Mouse (Mus musculus) lung, embryonic 16.5 days (tissue): ENCODE results near the gene Nav2. TPM values are rescaled to one million over a fixed set of nuclear protein-coding genes. Genes with fewer than 3 reads are reported as not detected.

Experiments used
- ATAC-seq: fragments of 200-750 bp; cut with Nextera tagmentation; 2 replicates; pipeline ENCODE4 v1.8.0; 2017; ENCODE audit warnings: low read depth, mild to moderate bottlenecking, moderate library complexity
- H3K27ac ChIP-seq: fragments of 300-500 bp; sonication (generic); 2 replicates; pipeline ENCODE4 v1.5.1; 2014; ENCODE audit warnings: mild to moderate bottlenecking, control low read depth, low read length
- H3K27me3 ChIP-seq: fragments of 300-500 bp; sonication (generic); 2 replicates; pipeline ENCODE4 v1.6.1; 2014; ENCODE audit warnings: low read depth, low read length, mixed read lengths; ENCODE audit not compliant: control insufficient read depth, insufficient read depth
- H3K36me3 ChIP-seq: fragments of 300-500 bp; sonication (generic); 2 replicates; pipeline ENCODE4 v1.6.1; 2014; ENCODE audit warnings: low read length; ENCODE audit not compliant: control insufficient read depth, insufficient read depth
- H3K4me1 ChIP-seq: fragments of 300-500 bp; sonication (generic); replicated peaks from 2 replicates; pipeline ENCODE4 v1.6.1; 2014; ENCODE audit warnings: low read length, mixed read lengths; ENCODE audit not compliant: control insufficient read depth, insufficient read depth
- H3K4me2 ChIP-seq: fragments of 300-500 bp; sonication (generic); 2 replicates; pipeline ENCODE4 v1.6.1; 2014; ENCODE audit warnings: low read depth, low read length, control low read depth
- H3K4me3 ChIP-seq: fragments of 300-500 bp; sonication (generic); 2 replicates; pipeline ENCODE4 v1.5.1; 2014; ENCODE audit warnings: mild to moderate bottlenecking, low read length, control low read depth
- H3K9ac ChIP-seq: fragments of 300-500 bp; sonication (generic); 2 replicates; pipeline ENCODE4 v1.6.1; 2014; ENCODE audit warnings: low read length, control low read depth
- H3K9me3 ChIP-seq: fragments of 300-500 bp; sonication (generic); 2 replicates; pipeline ENCODE4 v1.6.1; 2016; ENCODE audit warnings: low read length; ENCODE audit not compliant: control insufficient read depth
- WGBS: fragments of 180-500 bp; shearing (Covaris S2); extraction: QIAGEN DNeasy Blood & Tissue Kit; methylation state at CpG from one replicate; pipeline ENCODE4 v1.1.7; 2014; 5-methylcytosine and 5-hydroxymethylcytosine counted together
- polyA plus RNA-seq: library from polyadenylated mRNA; unstranded; fragments of >200 nt; fragmentation: Nextera tagmentation; extraction: Ambion mirVana; gene quantifications from 2 replicates; pipeline ENCODE4 v1.2.1, GENCODE M21; 2015

Nav2 gene
- polyA plus RNA-seq, 1 experiment from 2014 or later = 27.3 TPM

GRCm38 (mm10) chr7:49522411-49523114, 614.0 kb downstream of the Nav2 start:
- no peaks in the 10 kb centered on the region for H3K27me3 ChIP-seq
- H3K4me3 ChIP-seq = peak overlapping the region; percentile 50
- peak; percentile 83 for ATAC-seq
- 1% methylated on average over 24 of the region's 24 CpGs for WGBS
- H3K36me3 ChIP-seq = no peaks in the 10 kb centered on the region
- H3K9me3 ChIP-seq = no peaks in the 10 kb centered on the region
- H3K4me2 ChIP-seq = peak overlapping the region; percentile 62
- H3K27ac ChIP-seq = peak overlapping the region; percentile 80
- peak overlapping the region; percentile 60 for H3K9ac ChIP-seq
- peaks cover 45% of the 10 kb centered on the region for H3K4me1 ChIP-seq

GRCm38 (mm10) chr7:49523115-49523445, 614.6 kb downstream of the Nav2 start:
- peak overlapping the region; percentile 62 for H3K4me2 ChIP-seq
- peak; percentile 37 for ATAC-seq
- H3K27ac ChIP-seq = peak overlapping the region; percentile 80
- 4% methylated on average over 4 of the region's 4 CpGs for WGBS
- H3K4me1 ChIP-seq = peaks cover 49% of the 10 kb centered on the region
- H3K9ac ChIP-seq = peak overlapping the region; percentile 60
- no peaks in the 10 kb centered on the region for H3K9me3 ChIP-seq
- H3K27me3 ChIP-seq = no peaks in the 10 kb centered on the region
- H3K36me3 ChIP-seq = no peaks in the 10 kb centered on the region
- peak overlapping the region; percentile 50 for H3K4me3 ChIP-seq

GRCm38 (mm10) chr7:49523729-49524128, 615.2 kb downstream of the Nav2 start:
- Histone ChIP-seq H3K9me3 (no peaks in the 10 kb centered on the region), H3K4me1 (peaks cover 52% of the 10 kb centered on the region), H3K27ac (no peak overlapping the region), H3K36me3 (no peaks in the 10 kb centered on the region), H3K4me3 (peak overlapping the region; percentile 50), H3K4me2 (peak overlapping the region; percentile 62), H3K27me3 (no peaks in the 10 kb centered on the region), H3K9ac (peak overlapping the region; percentile 60)
- ATAC-seq = no peak
- 27% methylated on average over 5 of the region's 5 CpGs for WGBS

GRCm38 (mm10) chr7:49525348-49526100, 617.0 kb downstream of the Nav2 start:
- no peaks in the 10 kb centered on the region for H3K27me3 ChIP-seq
- WGBS = 63% methylated on average over 11 of the region's 11 CpGs
- peaks cover 49% of the 10 kb centered on the region for H3K4me1 ChIP-seq
- H3K4me2 ChIP-seq = peak overlapping the region; percentile 19; the same call in 1 of the 2 replicates
- no peak overlapping the region for H3K27ac ChIP-seq
- no peak for ATAC-seq
- H3K36me3 ChIP-seq = no peaks in the 10 kb centered on the region
- no peaks in the 10 kb centered on the region for H3K9me3 ChIP-seq
- H3K9ac ChIP-seq = no peak overlapping the region; the same call in 1 of the 2 replicates
- H3K4me3 ChIP-seq = no peak overlapping the region

GRCm38 (mm10) chr7:49526101-49526499, 617.6 kb downstream of the Nav2 start:
- Histone ChIP-seq H3K4me3 (no peak overlapping the region), H3K9ac (no peak overlapping the region), H3K9me3 (no peaks in the 10 kb centered on the region), H3K36me3 (no peaks in the 10 kb centered on the region), H3K27me3 (no peaks in the 10 kb centered on the region), H3K27ac (no peak overlapping the region), H3K4me1 (peaks cover 43% of the 10 kb centered on the region), H3K4me2 (no peak overlapping the region)
- WGBS = 74% methylated on average over 4 of the region's 4 CpGs
- ATAC-seq = no peak

- Histone ChIP-seq H3K9ac (no peak overlapping the region), H3K27ac (peak overlapping the region; percentile 63), H3K36me3 (no peaks in the 10 kb centered on the region), H3K4me2 (no peak overlapping the region), H3K27me3 (no peaks in the 10 kb centered on the region), H3K4me1 (peaks cover 33% of the 10 kb centered on the region), H3K9me3 (no peaks in the 10 kb centered on the region), H3K4me3 (no peak overlapping the region)
- WGBS = 25% methylated on average over 4 of the region's 4 CpGs
- peak; percentile 24; the same call in 1 of the 2 replicates for ATAC-seq
These were observed 619.0 kb downstream of the Nav2 start for GRCm38 (mm10) chr7:49527495-49527894.

GRCm38 (mm10) chr7:49527925-49528324, 619.4 kb downstream of the Nav2 start:
- H3K4me2 ChIP-seq = no peak overlapping the region
- H3K4me1 ChIP-seq = peaks cover 30% of the 10 kb centered on the region
- H3K27ac ChIP-seq = peak overlapping the region; percentile 63
- no peak for ATAC-seq
- WGBS = 11% methylated on average over 4 of the region's 4 CpGs
- no peak overlapping the region for H3K9ac ChIP-seq
- no peaks in the 10 kb centered on the region for H3K27me3 ChIP-seq
- no peak overlapping the region for H3K4me3 ChIP-seq
- H3K9me3 ChIP-seq = no peaks in the 10 kb centered on the region
- no peaks in the 10 kb centered on the region for H3K36me3 ChIP-seq

GRCm38 (mm10) chr7:49529498-49529897, 621.0 kb downstream of the Nav2 start:
- peak; percentile 52; the same call in 1 of the 2 replicates for ATAC-seq
- 49% methylated on average over 2 of the region's 2 CpGs for WGBS
- Histone ChIP-seq H3K4me1 (peaks cover 21% of the 10 kb centered on the region), H3K27me3 (no peaks in the 10 kb centered on the region), H3K36me3 (no peaks in the 10 kb centered on the region), H3K27ac (no peak overlapping the region; the same call in 1 of the 2 replicates), H3K4me2 (no peak overlapping the region), H3K9me3 (no peaks in the 10 kb centered on the region), H3K9ac (no peak overlapping the region), H3K4me3 (no peak overlapping the region)

GRCm38 (mm10) chr7:49533571-49533970, 625.1 kb downstream of the Nav2 start:
- Histone ChIP-seq H3K4me3 (no peak overlapping the region), H3K9me3 (no peaks in the 10 kb centered on the region), H3K4me2 (no peak overlapping the region), H3K27me3 (no peaks in the 10 kb centered on the region), H3K36me3 (no peaks in the 10 kb centered on the region; the same call in 1 of the 2 replicates), H3K27ac (no peak overlapping the region), H3K4me1 (no peaks in the 10 kb centered on the region), H3K9ac (no peak overlapping the region)
- ATAC-seq = no peak
- 68% methylated on average over 8 of the region's 8 CpGs for WGBS
